Mouse (Mus musculus): ENCODE measurements around the gene Olfr680-ps1.
"Not testable (repeated sequence)": the region's sequence is repeated elsewhere in the genome, so short reads cannot be mapped to it uniquely, and the experiment has no call there.

Olfr680-ps1 gene

GRCm38 (mm10) chr7:105092717-105093116 is at the start of gene Olfr680-ps1:
Olfr680-ps1 (minus strand) TSS chr7:105092817.
- in situ Hi-C loops (cut with MboI; ENCODE audit: low pct_unique_long_range_greater_than_20kb in 1 of 2, low sequenced_read_pairs in 2 of 2, unreplicated experiment in 1 of 2): not testable (repeated sequence)

- in situ Hi-C loops (cut with MboI; ENCODE audit: low pct_unique_long_range_greater_than_20kb in 1 of 2, low sequenced_read_pairs in 2 of 2, unreplicated experiment in 1 of 2): no loop called here
Observed at GRCm38 (mm10) chr7:105141275-105141674, 48.7 kb upstream of the Olfr680-ps1 start.

GRCm38 (mm10) chr7:105116536-105116935 is 23.9 kb upstream of the Olfr680-ps1 start, which contains the start of gene Olfr681:
Olfr681 (plus strand) TSS chr7:105116836.
- in situ Hi-C loops (cut with MboI; ENCODE audit: low pct_unique_long_range_greater_than_20kb in 1 of 2, low sequenced_read_pairs in 2 of 2, unreplicated experiment in 1 of 2): no loop called here

GRCm38 (mm10) chr7:105080905-105081304 is 11.7 kb downstream of the Olfr680-ps1 start, which contains the start of gene Olfr679:
Olfr679 (plus strand) TSS chr7:105081205.
- in situ Hi-C loops (cut with MboI; ENCODE audit: low pct_unique_long_range_greater_than_20kb in 1 of 2, low sequenced_read_pairs in 2 of 2, unreplicated experiment in 1 of 2): no loop called here

GRCm38 (mm10) chr7:105064175-105064574 is 28.4 kb downstream of the Olfr680-ps1 start, which contains the start of gene Olfr678:
Olfr678 (plus strand) TSS chr7:105064475.
- in situ Hi-C loops (cut with MboI; ENCODE audit: low pct_unique_long_range_greater_than_20kb in 1 of 2, low sequenced_read_pairs in 2 of 2, unreplicated experiment in 1 of 2): no loop called here

GRCm38 (mm10) chr7:105058951-105059350 is 33.7 kb downstream of the Olfr680-ps1 start:
- in situ Hi-C loops (cut with MboI; ENCODE audit: low pct_unique_long_range_greater_than_20kb in 1 of 2, low sequenced_read_pairs in 2 of 2, unreplicated experiment in 1 of 2): no loop called here
